Mouse (Mus musculus) liver, embryonic 11.5 days (tissue): ENCODE data around the gene Negr1. TPM values are rescaled to one million over a fixed set of nuclear protein-coding genes. Genes with fewer than 3 reads are reported as not detected.

ENCODE experiments used
- ATAC-seq: fragments of 200-750 bp; cut with Nextera tagmentation; replicated peaks from 2 replicates; pipeline ENCODE4 v1.8.0; 2017; ENCODE audit warnings: moderate number of reproducible peaks, mild to moderate bottlenecking, moderate TSS enrichment, moderate library complexity; ENCODE audit not compliant: low FRiP score
- DNase-seq: peaks from one replicate; pipeline ENCODE4 v3.0.0-alpha.2; 2017; ENCODE audit warnings: low spot score
- H3K27ac ChIP-seq: fragments of 300-500 bp; sonication (generic); 2 replicates; pipeline ENCODE4 v1.5.1; 2014; ENCODE audit warnings: mild to moderate bottlenecking, low read depth, low read length, control low read depth
- H3K27me3 ChIP-seq: fragments of 300-500 bp; sonication (generic); replicated peaks from 2 replicates; pipeline ENCODE4 v1.6.1; 2014; ENCODE audit warnings: low read length, mixed read lengths; ENCODE audit not compliant: control insufficient read depth, insufficient read depth
- H3K36me3 ChIP-seq: fragments of 300-500 bp; sonication (generic); 2 replicates; pipeline ENCODE4 v1.6.1; 2014; ENCODE audit warnings: mild to moderate bottlenecking, low read length, moderate library complexity, mixed read lengths; ENCODE audit not compliant: control insufficient read depth, insufficient read depth
- H3K4me1 ChIP-seq: fragments of 300-500 bp; sonication (generic); replicated peaks from 2 replicates; pipeline ENCODE4 v1.6.1; 2014; ENCODE audit warnings: low read length, mixed read lengths; ENCODE audit not compliant: control insufficient read depth, insufficient read depth
- H3K4me2 ChIP-seq: fragments of 300-500 bp; sonication (generic); 2 replicates; pipeline ENCODE4 v1.6.1; 2014; ENCODE audit warnings: mild to moderate bottlenecking, control low read depth, moderate library complexity
- H3K4me3 ChIP-seq: fragments of 300-500 bp; sonication (generic); 2 replicates; pipeline ENCODE4 v1.5.1; 2014; ENCODE audit warnings: low read depth, low read length, control low read depth
- H3K9ac ChIP-seq: fragments of 300-500 bp; sonication (generic); 2 replicates; pipeline ENCODE4 v1.6.1; 2014; ENCODE audit warnings: low read depth, low read length, control low read depth
- H3K9me3 ChIP-seq: fragments of 300-500 bp; sonication (generic); 2 replicates; pipeline ENCODE4 v1.6.1; 2016; ENCODE audit warnings: low read length, inconsistent platforms, mixed read lengths; ENCODE audit not compliant: control insufficient read depth
- WGBS: fragments of 180-500 bp; shearing (Covaris S2); extraction: QIAGEN DNeasy Blood & Tissue Kit; methylation state at CpG from one replicate; pipeline ENCODE4 v1.1.7; 2014; 5-methylcytosine and 5-hydroxymethylcytosine counted together
- polyA plus RNA-seq: library from polyadenylated mRNA; unstranded; fragments of >200 nt; fragmentation: Nextera tagmentation; extraction: Ambion mirVana; gene quantifications from 2 replicates; pipeline ENCODE4 v1.2.1, GENCODE M21; 2014

The Negr1 gene
- polyA plus RNA-seq, 1 experiment from 2014 or later = 1.7 TPM

DNA sequence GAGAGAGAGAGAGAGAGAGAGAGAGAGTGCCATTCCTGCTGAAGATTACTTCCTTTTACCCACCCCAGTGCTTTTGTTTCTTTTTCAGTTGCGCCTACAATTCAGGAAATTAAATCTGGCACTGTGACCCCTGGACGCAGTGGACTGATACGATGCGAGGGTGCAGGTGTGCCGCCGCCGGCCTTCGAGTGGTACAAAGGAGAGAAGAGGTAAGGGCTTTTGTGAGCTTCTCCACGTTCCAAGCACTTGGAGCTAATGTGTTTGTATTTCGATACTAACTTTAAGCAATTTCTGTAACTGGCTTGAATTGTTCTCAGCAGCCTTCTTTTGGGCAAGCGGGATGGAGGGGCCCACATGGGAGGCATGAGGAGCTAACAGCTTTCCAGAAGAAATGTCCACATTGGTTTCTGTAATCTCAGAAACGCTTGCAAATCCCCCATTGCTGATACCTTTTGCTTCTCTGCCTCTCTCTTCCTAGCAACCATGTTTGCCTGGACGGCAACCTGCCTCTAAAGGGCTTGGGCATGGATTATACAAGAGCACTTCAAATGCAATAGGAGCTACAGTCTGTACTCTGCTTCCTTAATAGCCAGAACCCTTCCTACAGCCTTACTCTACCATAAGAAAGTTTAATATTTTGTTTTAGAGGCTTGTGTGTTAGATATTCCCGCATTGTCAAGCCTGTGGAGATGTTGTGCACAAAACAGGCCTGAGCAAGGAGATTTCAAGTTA is 584.7 kb downstream of the Negr1 start:
- H3K27me3 ChIP-seq = no peaks in the 10 kb centered on the region
- H3K9me3 ChIP-seq = no peaks in the 10 kb centered on the region
- no peaks in the 10 kb centered on the region for H3K4me1 ChIP-seq
- H3K36me3 ChIP-seq = no peaks in the 10 kb centered on the region
- H3K4me3 ChIP-seq = no peak overlapping the region
- ATAC-seq (no peak), DNase-seq (no peak)
- no peak overlapping the region for H3K4me2 ChIP-seq
- no peak overlapping the region for H3K9ac ChIP-seq
- 86% methylated on average over 14 of the region's 14 CpGs for WGBS
- no peak overlapping the region for H3K27ac ChIP-seq

DNA sequence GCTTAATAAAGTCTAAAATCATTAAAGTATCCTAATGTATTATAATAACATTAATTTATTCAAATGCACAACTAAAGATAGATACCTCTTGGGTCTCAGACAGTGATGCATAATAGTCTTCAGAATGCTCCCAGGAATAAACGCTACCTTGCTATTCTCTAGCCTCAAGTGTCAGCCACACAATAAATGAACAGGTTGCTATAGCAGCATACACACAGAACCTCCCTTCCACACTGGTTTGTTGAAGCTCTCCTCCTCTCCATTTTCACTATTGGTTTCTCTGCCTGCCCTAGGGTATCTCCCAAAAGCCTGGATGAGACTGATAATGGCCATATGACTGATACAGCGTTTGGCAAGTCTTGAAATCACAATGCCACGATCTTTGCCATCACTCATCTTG is 593.3 kb downstream of the Negr1 start:
- no peak overlapping the region for H3K4me3 ChIP-seq
- H3K36me3 ChIP-seq = no peaks in the 10 kb centered on the region
- H3K27ac ChIP-seq = no peak overlapping the region
- no peak for ATAC-seq
- no peaks in the 10 kb centered on the region for H3K9me3 ChIP-seq
- no peak for DNase-seq
- H3K4me2 ChIP-seq = no peak overlapping the region
- no peaks in the 10 kb centered on the region for H3K27me3 ChIP-seq
- H3K9ac ChIP-seq = no peak overlapping the region
- H3K4me1 ChIP-seq = no peaks in the 10 kb centered on the region
- 71% methylated on average over 3 of the region's 3 CpGs for WGBS

DNA sequence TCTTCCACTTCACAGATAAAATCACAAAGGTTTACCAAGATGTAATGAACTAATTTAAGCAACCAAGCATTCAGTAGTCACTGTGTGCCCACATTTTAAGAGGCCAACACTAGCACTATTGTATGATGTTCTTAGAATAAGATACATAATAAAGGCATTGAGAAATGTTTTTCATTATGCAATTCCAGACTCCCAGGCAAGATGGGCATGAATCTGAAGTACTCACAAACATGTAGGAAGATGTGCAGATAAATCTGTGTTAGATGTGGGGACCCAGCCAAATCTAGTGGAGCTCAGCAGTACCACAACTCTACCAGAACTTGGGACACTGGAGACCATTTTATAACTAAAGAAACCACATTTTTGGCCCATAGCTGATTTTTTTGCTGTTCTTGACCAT is 593.9 kb downstream of the Negr1 start:
- no peak overlapping the region for H3K4me2 ChIP-seq
- H3K9me3 ChIP-seq = no peaks in the 10 kb centered on the region
- no peak overlapping the region for H3K4me3 ChIP-seq
- H3K4me1 ChIP-seq = no peaks in the 10 kb centered on the region
- H3K9ac ChIP-seq = no peak overlapping the region
- no peaks in the 10 kb centered on the region for H3K36me3 ChIP-seq
- ATAC-seq = no peak
- no peak for DNase-seq
- no peak overlapping the region for H3K27ac ChIP-seq
- H3K27me3 ChIP-seq = no peaks in the 10 kb centered on the region

DNA sequence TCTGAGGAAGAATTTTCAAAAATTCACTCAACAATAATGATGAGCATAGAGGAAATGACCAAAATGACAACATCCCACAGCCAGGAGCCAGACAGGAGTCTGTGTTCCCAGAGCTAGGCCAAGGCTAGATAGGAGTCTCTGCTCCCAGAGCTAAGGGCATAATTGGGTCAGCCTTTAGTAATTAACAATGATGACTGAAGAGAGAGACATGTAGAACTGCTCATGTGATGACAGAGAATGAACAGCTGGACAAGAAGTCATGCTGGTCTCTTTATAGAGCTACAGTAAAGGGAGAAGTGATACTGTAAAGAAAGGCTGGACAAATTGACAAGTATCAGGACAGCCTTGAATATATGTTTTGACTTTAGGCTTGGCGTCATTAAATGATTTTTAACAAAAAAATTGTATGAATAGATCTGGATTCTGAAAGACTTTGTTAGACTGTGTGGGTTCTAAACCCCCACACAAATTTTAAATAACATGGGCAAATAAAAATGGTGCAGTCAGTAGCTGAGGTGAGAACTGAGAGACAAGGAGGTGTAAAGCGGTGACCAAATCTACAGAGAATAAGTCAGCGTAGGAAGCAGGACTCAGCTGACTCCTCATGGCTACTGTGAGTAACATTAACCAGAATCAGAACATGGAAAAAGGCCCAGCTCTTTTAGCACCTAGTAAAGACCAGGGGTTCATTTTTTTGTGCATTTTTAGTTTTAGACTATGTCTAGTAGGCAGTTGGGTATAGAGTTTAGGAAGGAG is 603.4 kb downstream of the Negr1 start:
- no peak for ATAC-seq
- DNase-seq = no peak
- 88% methylated on average over 3 of the region's 3 CpGs for WGBS

DNA sequence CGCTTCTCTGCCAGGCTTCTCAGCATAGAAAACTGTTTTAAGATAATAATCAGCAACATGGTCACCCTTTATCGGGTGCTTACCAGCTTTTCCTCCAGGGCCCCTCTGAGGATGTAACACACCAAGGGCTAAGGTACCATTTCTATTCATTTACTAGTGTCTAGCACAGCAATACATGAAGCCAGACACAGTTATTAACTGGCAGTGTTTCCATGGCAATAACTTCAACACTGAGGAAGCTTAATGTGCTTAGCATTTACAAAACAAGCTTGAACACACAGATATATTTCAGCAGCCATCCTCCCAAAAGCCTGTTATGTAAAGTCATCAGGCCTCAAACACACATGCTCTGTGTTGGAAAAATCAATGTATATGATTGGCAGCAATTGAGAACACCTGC is 620.4 kb downstream of the Negr1 start:
- WGBS = 67% methylated on average over 2 of the region's 2 CpGs
- H3K4me1 ChIP-seq = no peaks in the 10 kb centered on the region
- ATAC-seq (no peak), DNase-seq (no peak)
- H3K27me3 ChIP-seq = no peaks in the 10 kb centered on the region
- H3K4me3 ChIP-seq = no peak overlapping the region
- H3K9me3 ChIP-seq = no peaks in the 10 kb centered on the region
- H3K9ac ChIP-seq = no peak overlapping the region
- no peaks in the 10 kb centered on the region for H3K36me3 ChIP-seq
- H3K27ac ChIP-seq = no peak overlapping the region
- H3K4me2 ChIP-seq = no peak overlapping the region

More for the DNA sequence above, 603.4 kb downstream of the Negr1 start:
- H3K27me3 ChIP-seq = no peaks in the 10 kb centered on the region
- H3K9me3 ChIP-seq = no peaks in the 10 kb centered on the region
- H3K27ac ChIP-seq = no peak overlapping the region
- H3K36me3 ChIP-seq = no peaks in the 10 kb centered on the region
- H3K4me2 ChIP-seq = no peak overlapping the region
- no peak overlapping the region for H3K9ac ChIP-seq
- H3K4me3 ChIP-seq = no peak overlapping the region
- no peaks in the 10 kb centered on the region for H3K4me1 ChIP-seq

DNA sequence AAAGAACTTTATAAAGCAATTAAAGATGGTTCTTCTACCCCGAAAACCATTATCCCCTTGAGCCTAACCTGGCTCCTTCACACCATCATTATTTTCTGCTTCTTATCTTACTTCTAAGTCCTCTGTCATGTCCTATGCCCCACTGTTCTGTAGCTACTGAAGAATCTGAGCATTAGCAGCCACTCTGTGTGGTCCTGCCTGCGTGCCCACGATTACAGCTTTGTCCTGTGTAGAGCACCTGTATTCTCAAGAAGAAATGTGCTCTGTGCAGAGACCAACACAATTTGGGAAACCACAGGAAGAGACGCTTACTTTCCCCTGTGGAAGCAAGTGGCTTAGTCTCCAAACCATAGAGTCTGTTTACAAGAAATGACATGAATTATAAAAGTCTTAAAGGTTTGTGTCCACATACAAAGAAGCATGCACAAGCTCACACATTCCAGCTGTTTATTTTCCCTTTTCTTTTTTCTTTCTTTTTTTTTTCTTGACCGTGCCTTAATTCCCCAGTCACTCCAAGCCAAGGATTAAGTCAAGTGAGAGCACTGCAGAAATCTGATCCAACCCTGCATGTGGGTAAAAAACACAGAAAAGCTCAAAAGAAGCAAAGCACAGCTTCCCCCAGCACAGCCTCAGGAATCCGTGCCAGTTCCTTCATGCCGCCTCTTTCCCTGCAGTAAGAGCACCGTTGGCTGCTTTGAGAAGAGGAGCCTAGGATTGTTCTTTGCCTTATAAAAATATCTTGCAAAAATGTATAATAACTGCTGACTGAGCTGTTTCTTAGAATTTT is 627.5 kb downstream of the Negr1 start:
- Histone ChIP-seq H3K4me2 (no peak overlapping the region), H3K9ac (no peak overlapping the region), H3K9me3 (no peaks in the 10 kb centered on the region), H3K4me3 (no peak overlapping the region), H3K36me3 (no peaks in the 10 kb centered on the region), H3K27ac (no peak overlapping the region), H3K4me1 (no peaks in the 10 kb centered on the region), H3K27me3 (no peaks in the 10 kb centered on the region)
- WGBS = 70% methylated on average over 8 of the region's 8 CpGs
- DNase-seq = no peak
- ATAC-seq = no peak

DNA sequence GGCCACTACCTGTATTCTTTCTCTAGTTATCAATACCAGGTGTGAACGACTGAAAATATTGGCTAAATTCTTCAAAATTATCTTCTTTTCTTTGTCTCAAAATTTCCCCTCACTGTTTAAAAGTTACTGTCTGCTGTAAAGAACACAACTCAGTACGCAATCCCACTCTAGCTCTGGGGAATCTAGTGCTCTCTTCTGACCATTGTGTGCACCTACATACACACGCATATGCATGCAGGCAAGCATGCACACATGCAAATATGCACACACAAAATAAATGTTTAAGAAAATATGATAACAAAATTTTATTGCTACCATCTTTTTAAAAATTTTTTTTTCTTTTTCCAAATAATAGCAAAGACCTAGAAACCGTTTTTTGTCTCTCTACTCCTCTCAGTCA is 628.2 kb downstream of the Negr1 start:
- no peaks in the 10 kb centered on the region for H3K27me3 ChIP-seq
- 73% methylated on average over 4 of the region's 4 CpGs for WGBS
- no peak for ATAC-seq
- H3K36me3 ChIP-seq = no peaks in the 10 kb centered on the region
- H3K27ac ChIP-seq = no peak overlapping the region
- no peaks in the 10 kb centered on the region for H3K4me1 ChIP-seq
- no peak for DNase-seq
- no peak overlapping the region for H3K4me3 ChIP-seq
- no peak overlapping the region for H3K4me2 ChIP-seq
- no peak overlapping the region for H3K9ac ChIP-seq
- H3K9me3 ChIP-seq = no peaks in the 10 kb centered on the region

DNA sequence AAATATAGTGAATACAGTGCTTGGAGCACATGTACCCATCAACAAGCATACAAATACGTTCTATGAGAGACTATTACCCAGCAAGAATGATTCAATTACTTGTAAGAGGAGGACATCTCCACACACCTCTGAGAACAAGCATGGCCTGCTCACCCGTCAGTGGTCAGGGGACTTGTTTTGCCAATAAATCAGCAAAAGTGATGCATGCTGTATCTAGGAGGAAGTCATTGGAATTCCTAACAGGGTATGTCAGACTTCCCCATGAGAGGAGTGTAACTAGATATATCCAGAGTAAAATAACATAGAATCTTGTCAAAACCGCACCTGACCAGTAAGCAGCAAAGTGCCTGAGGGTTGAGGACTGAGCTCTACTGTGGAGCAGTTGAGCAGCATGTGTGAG is 629.0 kb downstream of the Negr1 start:
- Histone ChIP-seq H3K27ac (no peak overlapping the region), H3K27me3 (no peaks in the 10 kb centered on the region), H3K4me1 (no peaks in the 10 kb centered on the region), H3K9ac (no peak overlapping the region), H3K36me3 (no peaks in the 10 kb centered on the region), H3K4me3 (no peak overlapping the region), H3K9me3 (no peaks in the 10 kb centered on the region), H3K4me2 (no peak overlapping the region)
- DNase-seq = no peak
- 61% methylated on average over 3 of the region's 3 CpGs for WGBS
- ATAC-seq = no peak
